Mouse (Mus musculus): Measurements from ENCODE around the gene Slc23a4.

Gene Slc23a4

GRCm38 (mm10) chr6:34954926-34955861 lies 33.0 kb downstream of the Slc23a4 start:
- peak; percentile 49 to 65 for DNase-seq

DNA sequence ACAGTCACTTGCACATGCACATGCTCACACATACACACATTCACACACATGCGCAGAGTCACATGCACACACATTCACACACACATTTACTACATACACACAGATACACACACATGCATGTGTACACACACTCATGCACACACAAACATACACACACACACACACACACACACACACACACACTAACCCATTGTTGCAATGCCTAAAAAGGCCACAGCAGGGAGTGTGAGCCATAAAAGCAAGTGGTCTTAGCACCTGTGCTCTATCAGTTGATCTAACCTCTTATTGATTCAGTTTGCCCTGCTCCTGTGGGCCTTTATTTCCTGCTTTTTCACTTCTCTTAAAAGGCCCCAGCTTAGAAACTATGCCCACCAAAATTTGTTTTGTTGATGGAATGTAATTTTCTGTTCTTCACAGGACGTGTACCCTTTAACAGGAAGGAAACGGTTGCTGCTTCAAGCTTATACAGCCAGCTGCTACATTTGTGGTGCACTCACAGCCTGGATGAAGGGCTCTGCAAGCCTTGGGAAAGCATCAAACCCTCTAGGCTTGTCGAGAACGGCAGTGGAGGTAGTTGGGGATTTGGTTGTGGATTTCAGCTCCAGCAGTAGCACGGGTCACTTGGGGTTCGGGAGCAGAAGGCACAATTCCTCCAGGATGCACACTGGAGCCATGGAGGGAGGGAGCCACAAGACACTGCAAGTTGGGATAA lies 36.1 kb downstream of the Slc23a4 start:
- DNase-seq: peak; percentile 55 to 61

DNA sequence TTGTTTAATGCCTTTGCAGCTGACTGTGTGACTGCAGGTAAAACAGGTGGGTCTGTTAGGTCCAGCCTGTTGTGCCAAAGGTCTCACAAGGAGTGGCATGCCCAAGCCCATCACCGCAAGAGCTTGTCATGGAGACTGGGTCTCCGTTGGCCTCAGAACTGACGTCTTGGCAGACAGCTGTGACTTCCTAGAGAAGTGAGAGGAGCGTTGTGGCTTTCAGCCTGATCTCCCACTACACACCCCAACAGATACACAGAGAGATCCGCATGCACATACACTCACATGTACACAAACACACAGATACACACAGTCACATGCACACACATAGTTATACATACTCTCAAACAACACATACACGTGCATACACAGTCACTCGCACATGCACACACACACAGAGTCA lies 36.7 kb downstream of the Slc23a4 start:
- no peak for DNase-seq

GRCm38 (mm10) chr6:34948461-34948860 lies 39.7 kb downstream of the Slc23a4 start:
- no peak for DNase-seq

DNA sequence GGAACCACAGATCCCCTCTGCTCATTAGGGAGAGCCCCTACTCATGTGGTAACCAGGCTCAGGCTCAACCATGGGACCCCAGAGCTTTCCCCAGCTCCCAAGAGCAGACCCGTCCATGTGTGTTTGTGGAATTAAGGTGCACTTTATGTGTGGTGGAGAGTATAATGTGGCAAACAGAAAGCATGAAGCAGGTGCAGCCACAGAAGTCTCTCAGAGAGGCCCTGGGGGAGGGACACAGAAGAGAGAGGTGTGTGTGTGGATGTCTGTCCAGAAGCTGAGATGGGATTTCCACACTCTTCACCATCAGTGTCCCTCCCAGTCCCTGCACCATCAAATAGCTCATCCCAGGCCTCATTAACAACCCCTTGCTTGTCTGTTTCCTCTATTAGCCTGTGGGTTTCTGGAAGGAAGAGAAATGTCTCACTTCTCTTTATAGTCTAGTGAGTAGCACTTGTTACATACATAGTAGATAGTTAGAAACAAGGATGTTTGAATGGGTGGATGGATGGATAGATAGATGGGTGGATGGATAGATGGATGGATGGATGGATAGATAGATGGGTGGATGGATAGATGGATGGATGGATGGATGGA lies 41.6 kb downstream of the Slc23a4 start:
- DNase-seq: no peak

GRCm38 (mm10) chr6:34943499-34943898 lies 44.7 kb downstream of the Slc23a4 start:
- DNase-seq: no peak

DNA sequence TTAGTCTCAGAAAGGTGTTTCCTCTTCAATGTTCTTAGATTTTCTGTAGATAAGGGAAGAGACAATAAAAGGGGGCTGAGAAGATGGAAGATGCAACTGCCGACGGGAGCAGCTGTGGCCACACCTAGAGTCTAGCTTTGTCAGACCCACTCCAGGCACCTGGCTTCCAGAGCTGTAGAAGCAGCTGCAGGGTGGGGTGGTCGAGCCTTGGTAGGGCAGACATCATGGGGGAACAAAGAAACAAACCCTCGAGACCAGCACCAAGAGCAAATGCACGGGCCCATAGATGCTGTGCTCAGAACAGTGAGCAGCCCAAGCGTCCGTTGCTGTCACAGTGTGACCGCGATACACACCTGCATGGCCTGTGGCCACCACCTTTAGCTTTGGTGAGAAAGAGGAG lies 45.8 kb downstream of the Slc23a4 start:
- DNase-seq: peak; percentile 62 to 84

GRCm38 (mm10) chr6:34941496-34941895 lies 46.7 kb downstream of the Slc23a4 start:
- DNase-seq: no peak

DNA sequence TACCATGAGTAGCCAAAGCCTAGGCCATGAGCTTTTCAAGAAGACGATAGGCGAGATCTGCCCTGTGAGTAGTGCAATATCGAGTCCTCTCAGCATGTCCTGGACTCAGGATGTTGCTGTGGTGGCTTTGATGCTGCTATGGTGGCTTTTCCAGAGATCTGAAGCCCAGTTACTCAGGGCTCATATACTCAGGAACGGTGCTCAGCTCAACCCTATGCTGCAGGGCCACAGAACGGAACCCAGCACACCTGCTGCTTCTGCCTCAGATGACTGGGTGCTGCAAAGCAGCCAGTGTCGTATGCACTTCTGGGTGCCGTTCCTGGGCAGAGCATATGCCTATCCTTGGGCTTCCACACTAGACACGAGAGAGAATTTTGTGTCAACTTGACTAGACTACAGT lies 48.8 kb downstream of the Slc23a4 start:
- DNase-seq: peak in 1 of 2 experiments; percentile 62

DNA sequence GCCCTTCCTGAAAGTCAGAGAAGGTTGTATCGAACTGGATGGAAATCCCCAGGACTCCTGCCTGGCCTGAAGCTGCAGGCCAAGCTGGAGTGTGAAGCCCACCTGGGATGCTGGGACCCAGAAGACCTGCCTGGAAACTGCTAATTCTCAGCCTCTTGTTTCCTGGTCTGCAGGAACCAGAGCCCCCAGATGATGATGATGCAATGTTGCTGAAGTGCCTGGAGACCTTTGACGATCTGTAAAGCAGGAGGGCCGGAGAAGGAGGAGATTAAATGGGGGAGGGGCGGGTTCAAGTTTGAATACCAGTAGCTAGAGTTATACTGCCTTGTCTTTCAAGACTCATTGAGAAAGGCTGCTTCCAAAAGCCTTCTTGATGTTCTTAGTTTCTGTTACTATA lies 49.3 kb downstream of the Slc23a4 start:
- DNase-seq: no peak

GRCm38 (mm10) chr6:34938280-34938928 lies 49.8 kb downstream of the Slc23a4 start:
- DNase-seq: no peak

DNA sequence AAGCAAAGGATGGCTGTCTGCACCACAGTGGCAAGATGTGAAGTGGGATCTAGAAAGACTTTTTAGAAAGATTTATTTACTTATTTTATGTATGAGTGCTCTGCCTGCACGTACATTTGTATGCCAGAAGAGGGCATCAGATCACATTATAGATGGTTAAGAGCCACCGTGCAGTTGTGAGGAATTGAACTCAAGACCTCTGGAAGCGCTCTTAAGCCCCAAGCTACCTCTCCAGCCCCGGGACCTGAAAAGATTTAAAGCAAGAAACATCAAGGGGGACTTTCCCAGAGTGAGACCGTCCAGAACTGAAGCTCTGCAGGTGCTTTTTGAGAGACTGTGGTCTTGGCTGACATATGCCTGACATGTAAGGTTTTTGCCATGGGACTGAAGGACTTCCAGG lies 51.5 kb downstream of the Slc23a4 start:
- no peak for DNase-seq

DNA sequence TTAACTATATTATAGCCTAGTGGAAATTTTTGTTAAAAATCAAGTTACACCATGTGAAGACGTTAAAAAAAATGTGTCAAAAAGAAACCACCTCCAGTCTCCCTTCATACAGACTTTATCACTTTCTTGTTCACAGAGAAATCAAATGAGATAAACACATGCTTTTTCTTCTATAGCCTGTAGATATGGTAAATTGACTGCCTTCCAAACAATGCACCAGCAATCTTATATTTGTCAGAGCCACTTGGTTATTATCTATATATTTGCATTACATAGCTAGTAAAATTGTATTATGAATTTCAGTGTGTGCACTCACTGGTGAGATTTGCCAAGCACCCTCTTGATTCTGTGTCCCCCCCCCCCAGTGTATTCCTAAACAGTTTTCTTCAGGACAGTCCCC lies 55.6 kb downstream of the Slc23a4 start:
- DNase-seq: no peak

DNA sequence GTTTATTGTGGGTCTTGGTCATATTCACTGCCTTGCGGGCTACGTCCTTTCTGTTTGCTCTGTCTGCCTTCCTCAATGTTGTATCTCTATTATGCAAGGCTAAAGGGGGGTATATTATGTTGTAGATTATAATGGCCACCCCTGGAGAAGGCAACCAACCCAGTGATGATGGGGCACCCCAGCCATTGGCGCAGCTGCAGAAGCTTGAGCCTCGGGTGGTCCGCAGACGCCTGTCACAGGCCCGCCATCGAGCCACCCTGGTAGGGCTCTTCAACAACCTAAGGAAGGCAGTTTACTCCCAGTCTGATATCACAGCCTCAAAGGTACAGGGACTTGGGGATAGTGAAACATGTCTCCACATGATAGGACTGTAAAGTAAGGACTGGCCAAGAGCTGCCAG lies 60.6 kb downstream of the Slc23a4 start:
- DNase-seq: no peak

GRCm38 (mm10) chr6:34927156-34927555 lies 61.0 kb downstream of the Slc23a4 start:
- peak; percentile 62 to 68 for DNase-seq

GRCm38 (mm10) chr6:34921941-34922340 lies 66.3 kb downstream of the Slc23a4 start:
- DNase-seq: peak in 1 of 2 experiments; percentile 15

- DNase-seq: no peak
These were observed 67.6 kb downstream of the Slc23a4 start for GRCm38 (mm10) chr6:34920631-34921030.

GRCm38 (mm10) chr6:34919956-34920355 lies 68.2 kb downstream of the Slc23a4 start, which contains the start of gene Stra8:
TSS of gene Stra8 (plus strand) at chr6:34920163.
- DNase-seq: no peak

DNA sequence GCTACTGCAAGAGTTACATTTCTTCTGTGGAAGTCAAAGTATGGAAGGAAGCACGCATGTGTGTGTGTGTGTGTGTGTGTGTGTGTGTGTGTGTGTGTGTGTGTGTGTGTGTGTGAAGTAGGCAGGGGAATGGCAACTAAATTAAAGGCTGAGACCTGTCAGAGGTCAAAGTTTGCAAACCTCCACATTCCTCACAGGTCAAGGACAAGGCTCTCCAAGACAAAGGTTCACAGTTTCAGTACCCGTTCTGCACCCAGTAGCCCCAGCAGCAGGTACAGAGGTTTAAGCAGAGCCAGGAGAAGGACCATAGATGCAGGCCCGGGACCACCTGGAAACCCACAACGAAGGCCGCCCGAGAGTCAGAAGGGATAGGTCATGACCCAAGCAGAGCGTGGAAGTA lies 69.1 kb downstream of the Slc23a4 start:
- DNase-seq: no peak

DNA sequence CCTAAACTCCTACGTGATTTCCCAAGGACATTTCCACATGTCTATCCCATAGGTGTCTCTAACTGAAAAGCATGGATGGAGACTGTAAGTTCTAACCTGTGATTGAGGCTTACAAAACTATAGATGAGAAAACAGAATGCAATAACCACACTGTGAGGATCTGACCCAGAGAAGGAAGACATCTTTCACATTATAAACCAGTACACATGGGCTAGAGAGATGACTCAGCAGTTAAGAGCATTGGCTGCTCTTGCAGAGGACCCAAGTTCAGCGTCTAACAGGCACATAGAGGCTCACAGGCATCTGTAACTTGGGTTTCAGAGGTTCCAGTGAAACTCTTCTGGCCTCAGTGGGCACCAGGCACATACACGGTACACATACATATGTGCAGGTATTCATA lies 73.7 kb downstream of the Slc23a4 start:
- no peak for DNase-seq

DNA sequence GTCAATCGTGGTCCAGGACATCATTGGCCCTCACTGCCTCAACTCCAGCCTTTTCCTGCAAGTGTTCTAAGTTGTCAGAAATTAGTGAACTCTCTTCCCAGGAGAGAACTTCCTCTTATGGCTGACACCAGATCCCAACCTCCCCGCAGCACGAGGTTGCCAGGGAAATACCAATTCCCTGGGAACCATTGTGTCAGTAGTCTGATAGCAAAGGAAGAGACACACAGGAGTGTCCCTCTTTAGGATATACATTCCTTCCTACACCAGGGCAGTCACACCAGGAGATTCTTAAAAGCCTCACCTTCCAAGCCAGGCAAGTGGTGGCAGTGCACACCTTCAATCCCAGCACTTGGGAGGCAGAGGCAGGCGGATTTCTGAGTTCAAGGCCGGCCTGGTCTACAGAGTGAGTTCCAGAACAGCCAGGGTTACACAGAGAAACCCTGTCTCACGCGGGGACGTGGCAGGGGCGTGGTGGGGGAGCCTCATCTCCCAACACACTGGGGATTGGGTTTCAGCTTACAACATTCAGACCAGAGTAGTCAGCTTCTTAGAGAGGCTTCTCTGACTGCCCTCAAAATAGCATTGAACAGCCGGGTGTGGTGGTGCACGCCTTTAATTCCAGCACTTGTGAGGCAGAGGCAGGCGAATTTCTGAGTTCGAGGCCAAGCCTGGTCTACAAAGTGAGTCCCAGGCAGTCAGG lies 74.7 kb downstream of the Slc23a4 start:
- no peak for DNase-seq
